In genomic region chr8:124349663-124350062, GRCm38 (mm10) we compare ENCODE assay signal across 7 mouse cellular contexts.
DNase-seq lines count a peak whose midpoint lies in the region; ATAC-seq and TF ChIP-seq lines count a peak whose summit lies in the region.

No protein-coding gene starts in this region.

- no peaks in the 10 kb centered on the region for H3K9me3 ChIP-seq in forebrain, postnatal 0 days (ENCODE audit: low read length)
- no peaks in the 10 kb centered on the region for H3K9me3 ChIP-seq in intestine, embryonic 14.5 days (ENCODE audit: control insufficient read depth, low read length)
- H3K9me3 ChIP-seq in midbrain, embryonic 12.5 days = no peaks in the 10 kb centered on the region

- peak; percentile 99 for TF ChIP-seq CTCF in forebrain, postnatal 0 days (IDR thresholded peaks at IDR 0.05; ENCODE audit: low read depth)

- no peaks in the 10 kb centered on the region for H3K4me1 ChIP-seq in forebrain, postnatal 0 days (ENCODE audit: insufficient read depth)
- no peaks in the 10 kb centered on the region for H3K4me1 ChIP-seq in intestine, embryonic 14.5 days (replicated peaks; ENCODE audit: control insufficient read depth, insufficient read depth, low read length)
- no peaks in the 10 kb centered on the region; the same call in 1 of the 2 replicates for H3K4me1 ChIP-seq in midbrain, embryonic 12.5 days

- no peak overlapping the region for H3K4me3 ChIP-seq in forebrain, postnatal 0 days (ENCODE audit: low read depth, low read length)
- no peak overlapping the region for H3K4me3 ChIP-seq in intestine, embryonic 14.5 days (ENCODE audit: low read depth, low read length)
- H3K4me3 ChIP-seq in midbrain, embryonic 12.5 days = no peak overlapping the region

- intact Hi-C loops in left cerebral cortex, postnatal 14 days (cut with DNase I) = loop anchor here (1.0 to 10.0 kb wide), 4 partner anchors 117 to 425 kb away; partner anchors contain the start of gene Galnt2

- H3K9ac ChIP-seq in forebrain, postnatal 0 days = no peak overlapping the region
- no peak overlapping the region for H3K9ac ChIP-seq in intestine, embryonic 14.5 days (ENCODE audit: low read length)
- no peak overlapping the region for H3K9ac ChIP-seq in midbrain, embryonic 12.5 days (replicated peaks)

- ATAC-seq in forebrain, postnatal 0 days = peak; percentile 69
- ATAC-seq in intestine, embryonic 14.5 days (replicated peaks; ENCODE audit: low FRiP score, low TSS enrichment, low read depth) = peak; percentile 53; the same call in 1 of the 2 replicates
- 0 out of 2 replicates have a peak, but pooled peaks have one; percentile 45 for ATAC-seq in midbrain, embryonic 12.5 days (ENCODE audit: low FRiP score, low read depth)

- DNase-seq in T-cell, adult 2 months (ENCODE audit: low spot score) = peak; percentile 59
- DNase-seq in cerebellum, adult 11-12 months = peak; percentile 66
- peak; percentile 89 for DNase-seq in forebrain, postnatal 0 days
- peak; percentile 97 for DNase-seq in intestine, embryonic 14.5 days (ENCODE audit: low spot score)
- DNase-seq in left cerebral cortex, postnatal 14 days (ENCODE audit: low spot score in 2 of 2) = peak; percentile 85 to 90
- DNase-seq in skeletal muscle tissue, adult 2 months (ENCODE audit: low read depth, low spot score) = peak; percentile 48

- H3K27ac ChIP-seq in forebrain, postnatal 0 days (ENCODE audit: low read depth, low read length) = no peak overlapping the region
- no peak overlapping the region for H3K27ac ChIP-seq in intestine, embryonic 14.5 days (ENCODE audit: low read depth)
- no peak overlapping the region for H3K27ac ChIP-seq in midbrain, embryonic 12.5 days (replicated peaks)

- 36% methylated on average over 7 of the region's 7 CpGs for WGBS in forebrain, postnatal 0 days
- 38% methylated on average over 7 of the region's 7 CpGs for WGBS in intestine, embryonic 14.5 days
- 43% methylated on average over 7 of the region's 7 CpGs for WGBS in midbrain, embryonic 12.5 days

- H3K36me3 ChIP-seq in forebrain, postnatal 0 days (ENCODE audit: insufficient read depth) = peaks cover 5% of the 10 kb centered on the region; the same call in 1 of the 2 replicates
- peaks cover 6% of the 10 kb centered on the region for H3K36me3 ChIP-seq in intestine, embryonic 14.5 days (ENCODE audit: control insufficient read depth, insufficient read depth, low read length)
- H3K36me3 ChIP-seq in midbrain, embryonic 12.5 days = peaks cover 7% of the 10 kb centered on the region

- H3K27me3 ChIP-seq in forebrain, postnatal 0 days (ENCODE audit: insufficient read depth, low read length) = no peaks in the 10 kb centered on the region
- no peaks in the 10 kb centered on the region for H3K27me3 ChIP-seq in intestine, embryonic 14.5 days (replicated peaks; ENCODE audit: control insufficient read depth, insufficient read depth, low read length)
- no peaks in the 10 kb centered on the region for H3K27me3 ChIP-seq in midbrain, embryonic 12.5 days

- H3K4me2 ChIP-seq in forebrain, postnatal 0 days (ENCODE audit: low read depth) = no peak overlapping the region
- no peak overlapping the region for H3K4me2 ChIP-seq in intestine, embryonic 14.5 days (ENCODE audit: low read length)
- no peak overlapping the region for H3K4me2 ChIP-seq in midbrain, embryonic 12.5 days (replicated peaks)
